Mouse (Mus musculus) brain, embryonic 14.5 days (tissue): ENCODE results near the gene Uhrf1. TPM values are rescaled to one million over a fixed set of nuclear protein-coding genes. Genes with fewer than 3 reads are reported as not detected.
A peak's percentile ranks its signal among the peaks of the same experiment; 100 is the strongest.

Experiments used
- DNase-seq: peaks from one replicate; pipeline ENCODE4 v3.0.0-alpha.2; 2011; ENCODE audit warnings: low read depth
- CTCF ChIP-seq: fragments of 200-500 bp; IDR thresholded peaks from 2 replicates; pipeline ENCODE4 v1.5.1; 2012; ENCODE audit warnings: inconsistent platforms, mild to moderate bottlenecking, moderate library complexity, borderline replicate concordance; ENCODE audit not compliant: insufficient read depth, insufficient read length; ENCODE audit errors: extremely low read depth
- POLR2A ChIP-seq: fragments of 200-500 bp; IDR thresholded peaks from 2 replicates; pipeline ENCODE4 v1.6.1; 2012; ENCODE audit warnings: mild to moderate bottlenecking, inconsistent platforms, borderline replicate concordance; ENCODE audit not compliant: poor library complexity, insufficient read depth, insufficient read length, severe bottlenecking; ENCODE audit errors: extremely low read depth
- polyA plus RNA-seq: library from polyadenylated mRNA; depleted of rRNA; stranded (reverse); fragments of >200 nt; gene quantifications from 2 replicates; pipeline ENCODE4 v1.2.3, GENCODE M21; 2012

Uhrf1 gene
- polyA plus RNA-seq, 1 experiment: 39.8 TPM

- DNase-seq: no peak
- TF ChIP-seq CTCF: no peak
- no peak for TF ChIP-seq POLR2A
Measured at GRCm38 (mm10) chr17:56278340-56278739, 24.8 kb upstream of the Uhrf1 start.

GRCm38 (mm10) chr17:56279481-56280155 lies 23.5 kb upstream of the Uhrf1 start:
- TF ChIP-seq CTCF (no peak), POLR2A (no peak)
- DNase-seq: no peak

- no peak for DNase-seq
- TF ChIP-seq CTCF: no peak
- no peak for TF ChIP-seq POLR2A
Measured at GRCm38 (mm10) chr17:56281193-56281592, 21.9 kb upstream of the Uhrf1 start.

- DNase-seq: no peak
- no peak for TF ChIP-seq POLR2A
- TF ChIP-seq CTCF: no peak
Measured at GRCm38 (mm10) chr17:56282802-56283201, 20.3 kb upstream of the Uhrf1 start.

- no peak for DNase-seq
- TF ChIP-seq CTCF: no peak
- TF ChIP-seq POLR2A: no peak
Measured at GRCm38 (mm10) chr17:56283316-56283715, 19.8 kb upstream of the Uhrf1 start.

GRCm38 (mm10) chr17:56285995-56286394 lies 17.1 kb upstream of the Uhrf1 start:
- TF ChIP-seq POLR2A: no peak
- DNase-seq: no peak

- no peak for TF ChIP-seq CTCF
- TF ChIP-seq POLR2A: no peak
- DNase-seq: peak; percentile 22
Measured at GRCm38 (mm10) chr17:56287830-56288229, 15.3 kb upstream of the Uhrf1 start.

GRCm38 (mm10) chr17:56288866-56289265 lies 14.3 kb upstream of the Uhrf1 start:
- TF ChIP-seq POLR2A (no peak), CTCF (no peak)
- DNase-seq: no peak

- peak; percentile 72 for DNase-seq
- TF ChIP-seq CTCF: no peak
- TF ChIP-seq POLR2A: no peak
Measured at GRCm38 (mm10) chr17:56289371-56290331, 13.5 kb upstream of the Uhrf1 start.

GRCm38 (mm10) chr17:56290388-56291170 lies 12.5 kb upstream of the Uhrf1 start:
- DNase-seq: peak; percentile 89
- TF ChIP-seq POLR2A (no peak), CTCF (no peak)

- TF ChIP-seq CTCF: peak; percentile 83
- 0 out of 2 replicates have a peak, but pooled peaks have one; percentile 9 for TF ChIP-seq POLR2A
- peak; percentile 95 for DNase-seq
Measured at GRCm38 (mm10) chr17:56291171-56291511, 12.0 kb upstream of the Uhrf1 start.

- TF ChIP-seq CTCF (no peak), POLR2A (no peak)
- no peak for DNase-seq
Measured at GRCm38 (mm10) chr17:56291826-56292475, 11.2 kb upstream of the Uhrf1 start.
